Mouse (Mus musculus) embryo, embryonic 10.5 days (tissue): ENCODE data around the gene Mvk.

Experiments used
- DNase-seq: peaks from one replicate; pipeline ENCODE4 v3.0.0-alpha.2; 2015; ENCODE audit warnings: low spot score

The Mvk gene

DNA sequence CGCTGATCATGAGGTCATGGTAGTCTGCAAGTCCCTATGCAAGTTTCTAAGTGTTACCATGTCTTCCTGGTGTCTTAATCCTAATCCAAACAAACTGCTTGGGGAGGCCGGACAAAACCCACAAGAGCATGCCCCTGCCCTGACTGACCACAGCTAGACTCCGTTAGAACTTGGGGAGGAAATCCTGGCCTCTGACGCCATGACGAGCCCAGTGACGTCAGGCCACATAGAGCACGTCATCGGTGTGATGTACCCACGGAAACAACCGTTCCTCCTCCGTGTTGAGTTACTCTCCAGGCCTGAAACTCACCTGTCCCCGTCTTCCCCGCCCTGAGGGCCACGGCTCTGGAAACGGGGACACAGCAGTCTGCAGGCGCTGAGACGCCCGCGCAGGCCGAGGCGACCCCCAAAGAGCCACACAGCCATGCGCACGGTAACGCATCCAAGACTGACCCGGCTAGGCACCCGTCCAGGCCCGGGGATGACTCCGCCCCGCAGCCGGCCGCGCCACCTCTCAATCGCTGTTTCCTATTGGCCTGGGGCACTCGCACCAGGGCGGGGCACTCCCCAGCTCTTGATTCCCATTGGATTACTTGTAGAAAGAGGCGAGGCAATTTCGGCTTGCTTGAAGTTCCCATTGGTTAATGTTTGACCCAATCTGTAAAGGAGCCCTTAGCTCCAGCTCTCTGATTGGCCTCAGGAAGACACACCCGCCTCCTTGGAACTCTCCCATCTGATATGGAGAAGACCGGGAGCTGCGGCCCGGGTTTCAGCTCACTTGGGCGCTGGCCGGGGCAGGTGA, at the start of gene Mvk, which contains the start of gene Mmab:
Gene Mvk, plus strand, starts transcription at position 704 of the 802 bp plus-strand sequence.
Gene Mmab, minus strand, starts transcription at position 495 of the 802 bp plus-strand sequence.
- peak; percentile 99 for DNase-seq

DNA sequence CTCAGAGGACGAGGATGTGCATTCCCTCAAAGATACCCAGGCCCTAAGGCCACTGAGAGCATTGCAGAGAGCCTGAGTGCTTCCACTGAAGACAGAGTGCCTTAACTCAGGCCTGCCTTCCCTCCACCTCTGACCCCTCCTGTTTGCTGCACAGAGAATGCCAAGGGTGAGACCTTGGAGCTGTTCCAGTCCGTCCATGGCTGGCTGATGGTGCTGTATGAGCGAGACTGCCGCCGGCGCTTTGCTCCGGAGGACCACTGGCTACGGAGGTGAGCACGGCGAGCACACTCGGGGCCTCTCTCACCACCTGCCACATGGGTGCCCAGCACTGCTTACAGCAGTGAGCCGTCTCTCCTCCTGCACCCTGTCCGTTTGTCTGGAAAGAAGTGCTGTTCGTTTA, 37.5 kb upstream of the Mvk start:
- DNase-seq, result no peak

DNA sequence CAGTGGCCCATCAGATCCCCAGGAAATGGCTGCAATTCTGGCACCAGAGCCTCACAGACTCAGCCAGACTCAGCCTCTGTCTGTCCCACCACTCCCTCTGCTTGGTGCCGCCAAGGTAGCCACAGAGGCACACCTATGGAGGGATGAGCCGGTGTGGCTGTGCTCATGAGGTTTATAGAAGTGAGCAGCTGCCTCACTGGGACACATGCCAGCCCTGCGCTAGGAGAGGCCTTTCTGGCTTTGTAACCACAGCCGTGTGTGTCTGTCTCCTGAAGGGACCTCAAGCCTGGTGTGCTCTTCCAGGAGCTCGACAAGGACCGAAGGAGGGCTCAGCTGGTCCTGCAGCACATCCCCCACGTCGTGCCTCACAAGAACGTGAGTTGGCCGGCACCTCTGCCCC, 36.8 kb upstream of the Mvk start:
- DNase-seq, result no peak

DNA sequence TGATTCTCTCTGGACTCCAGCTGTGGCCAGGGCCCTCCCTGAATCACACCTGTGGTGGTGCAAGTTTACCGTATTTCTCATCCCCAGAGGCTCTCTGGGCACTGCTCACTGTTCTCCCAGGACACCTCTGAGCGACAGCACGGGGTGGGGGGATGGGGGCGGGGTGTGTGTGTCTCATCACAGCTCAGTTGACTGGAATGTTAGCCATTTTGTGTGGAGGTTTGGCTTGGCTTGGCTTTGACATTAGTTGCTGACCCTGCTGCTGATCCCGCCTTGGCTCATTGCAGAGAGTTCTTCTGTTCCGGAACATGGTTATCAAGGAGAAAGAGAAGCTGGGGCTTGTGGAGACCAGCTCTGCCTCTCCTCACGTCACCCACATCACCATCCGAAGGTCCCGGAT, 36.3 kb upstream of the Mvk start:
- no peak for DNase-seq

DNA sequence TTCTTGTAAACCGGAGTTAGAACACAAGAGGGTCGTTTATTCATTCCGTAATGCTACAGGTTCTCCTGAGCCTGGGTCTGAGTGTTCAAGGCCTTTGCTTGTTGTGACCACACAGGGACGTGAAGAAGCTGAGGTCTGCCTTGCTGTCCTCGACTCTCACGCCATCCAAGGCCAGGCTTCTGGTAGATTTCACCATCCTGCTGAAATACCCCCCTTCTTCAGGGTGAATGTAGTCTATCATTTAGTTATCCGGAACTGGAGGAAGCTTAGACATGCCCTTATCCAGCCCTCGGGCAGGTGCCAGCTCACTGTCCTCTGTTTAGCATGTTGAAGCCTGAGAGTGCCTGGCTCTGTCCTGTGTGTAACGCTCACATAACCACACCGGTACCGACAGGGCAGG, 35.2 kb upstream of the Mvk start:
- DNase-seq, result no peak

DNA sequence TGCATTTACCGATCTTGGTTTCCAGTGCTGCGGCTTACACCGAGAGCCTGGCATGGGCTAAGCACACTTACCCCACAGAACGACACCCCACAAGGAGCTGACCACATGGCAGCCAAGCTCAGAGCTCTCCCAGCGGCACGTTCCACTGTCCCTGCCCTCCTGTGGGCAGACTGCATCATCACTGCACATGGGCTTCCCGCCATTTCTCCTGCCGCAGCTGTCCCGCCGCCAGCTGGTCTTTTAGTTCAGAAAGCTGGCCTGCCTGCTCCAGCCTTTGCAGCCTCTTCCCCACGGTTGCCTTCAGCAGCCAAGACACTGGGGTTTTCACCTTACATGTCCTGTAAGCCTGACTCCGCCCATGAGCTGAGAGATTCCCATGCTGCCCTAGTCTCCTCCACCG, 33.6 kb upstream of the Mvk start:
- no peak for DNase-seq

DNA sequence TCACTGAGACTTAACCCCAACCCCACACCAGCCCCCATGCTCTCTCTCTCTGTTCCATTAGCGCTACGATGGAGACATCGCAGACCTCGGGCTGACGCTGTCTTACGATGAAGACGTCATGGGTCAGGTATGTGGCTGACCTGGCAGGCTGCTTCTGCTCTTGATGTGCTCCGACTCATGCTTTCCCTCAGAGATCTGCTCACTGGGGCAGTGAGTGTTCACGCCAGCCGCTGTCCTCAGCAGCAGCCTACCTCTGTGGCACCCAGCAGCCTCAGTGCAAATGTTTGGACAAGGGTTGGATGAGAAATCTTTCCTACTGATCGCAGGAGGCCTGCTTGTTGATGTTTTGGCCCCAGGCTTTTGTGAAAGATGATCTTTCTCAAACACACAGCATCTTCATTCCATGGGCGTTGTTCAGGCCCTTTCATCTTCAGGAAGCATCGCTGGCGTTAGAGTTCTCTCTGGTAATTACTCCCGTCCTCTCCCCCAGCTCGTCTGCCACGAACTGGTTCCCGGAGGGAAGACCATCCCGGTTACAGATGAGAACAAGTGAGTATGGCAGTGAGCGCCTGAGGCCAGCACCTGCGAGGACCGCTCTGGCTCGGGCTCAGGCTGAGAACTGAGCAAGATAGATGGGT, 31.6 kb upstream of the Mvk start:
- peak; percentile 8 for DNase-seq

DNA sequence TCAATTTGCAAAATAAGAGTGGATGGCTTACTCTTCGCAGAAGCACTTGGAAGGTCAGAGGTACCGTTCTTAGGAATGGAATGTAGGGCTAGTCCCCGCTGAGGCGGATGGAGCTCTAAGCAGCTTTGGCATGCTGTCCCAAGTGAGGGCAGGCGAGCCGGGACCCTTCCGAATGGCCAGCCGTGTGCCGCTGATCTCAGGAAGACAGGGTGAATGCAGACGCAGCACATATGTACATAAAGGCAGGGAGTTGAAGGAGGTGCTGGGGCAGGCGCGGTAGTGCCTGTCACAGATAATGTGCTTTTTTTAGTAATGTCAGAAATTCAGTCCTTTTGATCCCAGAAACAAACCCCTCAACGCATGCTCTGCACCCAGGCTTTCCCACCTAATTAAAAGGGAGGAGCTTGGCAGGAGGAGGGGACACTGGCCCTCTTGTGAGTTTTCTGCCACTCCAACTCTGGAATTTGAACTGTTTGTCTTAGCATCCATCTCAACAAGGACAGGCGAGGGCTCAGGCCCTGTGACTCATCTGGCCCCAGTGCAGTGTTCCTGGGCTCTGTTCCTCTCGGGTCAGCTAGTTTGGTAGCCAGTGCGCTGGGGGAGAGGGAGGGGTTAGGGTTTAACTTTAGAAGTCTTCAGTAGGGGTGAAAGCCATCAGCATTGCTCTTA, 30.9 kb upstream of the Mvk start:
- DNase-seq, result no peak

DNA sequence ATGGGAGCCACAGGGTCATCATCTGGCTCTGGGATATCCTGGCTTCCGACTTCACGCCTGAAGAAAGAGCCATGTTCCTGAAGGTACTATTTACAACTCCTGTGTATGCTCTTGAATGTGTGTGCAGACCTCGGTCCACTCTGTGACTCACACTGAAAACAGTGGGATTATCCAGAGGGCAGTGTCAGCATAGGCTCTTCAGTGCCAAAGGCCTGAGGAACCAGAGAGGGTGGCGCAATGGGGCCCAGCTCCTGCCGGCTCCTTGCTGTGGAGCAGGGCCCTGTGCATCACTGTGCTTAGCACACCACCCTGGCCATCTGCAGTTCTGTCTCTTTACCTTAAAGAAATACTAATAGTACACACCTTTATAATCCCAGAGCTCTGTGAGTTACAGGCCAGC, 28.5 kb upstream of the Mvk start:
- no peak for DNase-seq

DNA sequence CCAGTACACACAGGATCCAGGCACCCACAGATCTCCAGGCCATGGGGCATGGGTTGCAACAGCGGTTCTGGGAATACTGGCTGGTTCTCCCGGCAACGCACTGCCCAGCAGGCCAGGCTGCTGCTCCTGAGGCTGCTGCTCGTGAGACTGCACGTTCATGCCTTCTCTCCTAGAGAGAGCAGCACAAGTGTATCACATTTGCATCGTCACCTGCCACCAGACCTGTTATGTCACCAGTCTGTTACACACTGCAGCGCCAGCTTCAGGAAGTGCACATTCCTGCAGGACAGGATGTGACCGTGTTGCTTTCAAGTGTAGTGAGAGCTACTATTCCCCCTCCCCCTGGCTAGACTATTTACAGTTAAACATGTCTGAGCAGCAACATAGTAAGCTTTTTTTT, 27.2 kb upstream of the Mvk start:
- no peak for DNase-seq

DNA sequence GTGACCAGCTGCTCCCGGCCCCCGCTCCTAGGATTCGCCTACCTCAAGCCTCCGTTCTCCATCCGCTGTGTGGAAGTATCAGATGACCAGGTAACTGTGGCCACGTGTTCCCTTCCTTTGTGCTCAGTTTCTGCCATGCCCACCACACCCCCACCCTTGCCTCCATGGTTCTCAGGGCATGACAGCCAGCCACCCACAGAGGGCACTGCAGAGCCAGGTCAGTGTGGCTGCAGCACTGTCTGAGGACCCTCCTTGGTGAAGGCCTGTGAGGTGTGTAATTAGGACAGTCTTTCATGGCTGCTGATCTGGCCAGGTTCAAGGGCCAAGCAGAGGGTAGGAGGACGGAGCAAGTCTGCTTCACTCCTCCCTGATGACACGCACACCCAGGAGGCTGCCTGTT, 25.5 kb upstream of the Mvk start:
- peak; percentile 35 for DNase-seq

DNA sequence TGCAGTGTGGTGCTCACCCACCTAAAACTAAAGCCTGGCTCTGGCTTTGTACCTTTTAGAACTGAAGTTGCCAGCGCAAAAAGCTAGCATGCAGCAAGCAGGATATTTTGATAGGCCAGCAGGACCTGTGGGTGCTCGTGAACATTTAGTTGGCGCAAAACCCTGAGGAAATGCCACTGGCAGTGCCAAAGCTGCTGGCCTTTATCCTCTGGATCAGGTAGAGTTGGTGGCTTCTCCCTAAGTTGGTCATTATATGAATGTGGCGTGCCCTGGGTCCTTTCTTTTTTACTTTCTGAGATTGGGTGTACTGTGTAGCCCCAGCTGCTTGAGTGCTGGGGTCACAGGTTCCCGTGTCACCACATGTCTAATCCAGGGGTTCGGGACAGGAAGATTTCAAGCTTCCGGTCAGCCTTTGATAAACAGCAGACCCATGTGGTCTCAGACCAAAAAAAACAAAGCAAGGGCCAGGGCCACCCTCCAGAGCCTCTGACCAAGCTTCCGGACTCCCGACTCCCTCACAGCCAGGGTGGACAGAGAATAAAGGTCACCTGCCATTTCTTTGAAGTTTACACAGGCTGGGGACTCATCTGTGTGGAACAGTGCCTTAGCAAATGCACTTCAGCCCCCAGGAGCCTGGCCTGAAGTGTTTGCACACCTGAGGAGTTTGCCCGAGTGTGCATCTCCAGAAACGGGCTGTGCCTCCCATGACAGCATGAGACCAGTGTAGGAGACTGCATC, 22.3 kb upstream of the Mvk start:
- no peak for DNase-seq

DNA sequence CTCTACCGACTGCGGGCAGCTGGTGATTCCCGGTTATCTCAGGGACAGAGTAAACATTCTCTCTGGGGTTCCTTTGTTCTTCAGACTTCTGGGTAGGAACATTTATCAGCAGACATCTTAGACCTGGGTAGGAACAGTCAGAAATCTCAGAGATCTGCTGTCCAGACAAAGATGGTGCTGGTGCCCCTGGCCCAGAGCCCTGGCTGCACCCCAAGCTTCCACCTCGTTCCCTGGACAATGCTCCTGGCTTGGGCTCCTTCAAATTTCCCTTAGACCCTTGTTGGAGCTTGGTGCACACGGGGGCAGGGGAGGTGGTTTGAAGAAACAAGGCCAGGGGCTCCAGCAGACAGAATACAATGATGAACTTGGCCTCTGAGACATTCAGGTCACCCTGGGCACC, 21.5 kb upstream of the Mvk start:
- no peak for DNase-seq

DNA sequence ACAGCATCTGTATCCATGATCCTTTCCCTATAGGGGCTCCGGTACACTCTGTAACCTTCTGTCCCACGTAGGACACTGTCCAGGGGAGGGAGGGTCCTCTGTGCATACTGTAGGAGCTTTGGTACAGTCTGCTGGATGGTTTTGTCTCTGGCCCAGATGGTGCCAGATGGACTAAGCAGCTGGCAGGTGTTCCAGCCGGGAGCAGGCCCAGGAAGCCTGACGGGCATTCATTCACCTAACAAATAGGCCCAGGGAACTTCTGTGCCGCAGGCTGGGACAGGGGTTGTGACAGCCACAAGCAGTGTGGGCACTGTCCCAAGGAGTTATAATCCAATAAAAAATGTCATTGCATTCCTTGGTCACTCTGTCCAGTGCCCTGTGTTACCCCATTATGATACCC, 20.1 kb upstream of the Mvk start:
- DNase-seq, result no peak

DNA sequence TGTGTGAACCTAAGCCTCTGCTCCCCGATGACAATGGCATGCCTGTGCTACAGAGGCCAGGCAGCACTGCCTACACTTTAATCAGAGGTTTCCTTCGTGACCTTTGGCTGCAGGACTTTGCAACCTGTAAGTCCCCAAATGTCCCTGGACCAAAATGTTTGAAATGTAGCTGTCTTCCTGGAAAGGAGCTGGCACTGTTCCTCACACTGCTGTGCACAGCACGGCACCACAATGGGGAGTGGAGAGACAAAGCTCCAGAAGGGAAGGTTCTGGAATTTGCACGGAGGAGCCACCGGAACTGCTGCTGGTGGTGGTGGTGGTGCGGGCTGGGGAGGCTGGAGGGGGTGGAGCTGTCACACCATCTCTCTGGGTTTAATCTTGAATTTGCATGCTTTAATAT, 17.3 kb upstream of the Mvk start:
- no peak for DNase-seq

DNA sequence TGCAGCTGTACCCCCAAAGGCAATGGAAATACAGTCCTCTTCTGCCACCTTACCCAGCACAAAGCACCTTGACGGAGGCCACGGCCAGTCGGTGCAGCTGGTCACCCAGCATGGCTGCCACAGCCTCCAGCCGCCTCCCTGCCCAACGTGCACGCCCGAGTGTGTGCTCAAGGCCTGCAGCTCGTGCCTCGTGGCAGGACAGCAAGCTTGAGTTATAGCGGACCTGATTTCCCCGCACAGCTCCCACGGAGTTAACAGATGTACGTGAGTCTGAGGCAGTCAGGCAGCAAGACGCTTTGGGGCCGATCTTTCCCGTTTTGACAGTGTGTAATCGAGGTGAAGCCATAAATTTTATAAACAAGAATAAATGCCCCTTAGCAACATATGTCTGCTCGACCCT, 15.4 kb upstream of the Mvk start:
- peak; percentile 8 for DNase-seq

DNA sequence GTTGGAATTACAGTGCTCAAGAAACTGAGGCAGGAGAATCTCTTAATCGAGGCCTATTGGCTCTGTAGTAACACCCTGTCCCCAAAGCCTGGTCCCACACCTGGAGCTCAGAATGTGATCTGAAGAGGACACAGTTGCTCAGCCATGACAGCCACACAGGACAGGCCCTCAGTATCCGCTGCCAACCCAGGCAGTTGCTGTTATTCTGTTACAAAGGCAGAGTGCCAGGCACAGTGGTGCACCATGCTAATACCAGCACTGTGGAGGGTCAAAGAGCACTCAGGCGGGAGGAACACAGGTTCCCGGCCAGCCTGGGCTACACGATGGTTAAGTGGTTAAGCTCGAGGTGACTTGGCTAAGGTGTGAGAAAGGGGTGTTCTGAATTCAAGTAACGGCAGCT, 14.3 kb upstream of the Mvk start:
- DNase-seq, result no peak

DNA sequence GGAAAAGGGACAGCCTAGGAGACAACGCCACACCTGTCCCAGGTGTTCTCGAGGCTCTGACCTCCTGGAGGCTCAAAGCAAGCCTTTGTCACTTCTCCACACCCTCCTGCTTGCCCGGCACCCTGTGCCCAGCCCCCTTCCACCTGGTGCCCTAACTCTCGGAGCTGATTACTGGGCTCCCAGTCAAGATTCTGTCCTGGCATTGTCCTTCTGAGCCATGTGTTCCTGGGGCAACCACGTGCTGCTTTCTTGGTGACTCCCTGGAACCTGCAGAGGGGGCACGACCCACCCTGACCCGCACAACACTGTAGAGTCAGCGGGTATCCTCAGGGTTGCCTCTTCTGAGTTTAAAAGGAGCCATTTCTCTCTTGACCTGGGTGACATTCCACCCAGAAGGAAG, 9.7 kb upstream of the Mvk start:
- DNase-seq, result no peak

DNA sequence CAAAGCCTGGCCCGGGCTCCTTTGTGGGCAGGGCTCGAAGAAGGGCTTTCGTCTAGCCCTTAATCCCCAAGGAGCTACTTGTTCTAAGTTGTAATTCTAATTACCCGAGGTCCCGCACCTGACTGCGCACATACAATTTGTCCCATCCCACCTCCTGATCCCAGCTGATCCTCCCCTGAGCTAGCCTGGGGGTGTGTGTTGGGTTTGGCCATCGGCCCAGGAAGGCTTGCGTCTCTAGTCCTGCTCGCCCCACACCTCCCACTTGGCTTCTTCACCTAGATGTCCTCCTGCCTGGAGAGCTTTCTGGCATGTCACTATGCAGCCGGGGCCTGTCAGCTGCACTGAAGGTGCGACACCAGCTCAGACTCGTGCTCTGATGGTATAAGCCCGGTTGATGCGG, 8.5 kb upstream of the Mvk start:
- no peak for DNase-seq

DNA sequence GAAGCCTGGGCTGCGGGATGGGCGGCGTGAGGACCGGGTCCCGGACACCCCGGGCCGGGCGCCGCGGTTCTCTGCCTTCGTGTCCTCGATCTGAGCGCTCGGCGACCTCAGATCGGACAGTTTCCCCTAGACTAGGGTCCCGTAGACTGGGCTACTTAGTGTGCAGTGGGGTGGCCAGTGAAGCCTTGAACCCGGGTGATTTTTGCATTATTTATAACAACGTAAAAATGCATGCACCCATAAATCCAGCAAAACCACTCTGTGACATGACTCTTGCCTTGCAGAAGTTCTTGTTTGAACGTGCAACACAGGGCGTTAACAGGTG, 261 bp downstream of the Mvk start:
- DNase-seq, result no peak

DNA sequence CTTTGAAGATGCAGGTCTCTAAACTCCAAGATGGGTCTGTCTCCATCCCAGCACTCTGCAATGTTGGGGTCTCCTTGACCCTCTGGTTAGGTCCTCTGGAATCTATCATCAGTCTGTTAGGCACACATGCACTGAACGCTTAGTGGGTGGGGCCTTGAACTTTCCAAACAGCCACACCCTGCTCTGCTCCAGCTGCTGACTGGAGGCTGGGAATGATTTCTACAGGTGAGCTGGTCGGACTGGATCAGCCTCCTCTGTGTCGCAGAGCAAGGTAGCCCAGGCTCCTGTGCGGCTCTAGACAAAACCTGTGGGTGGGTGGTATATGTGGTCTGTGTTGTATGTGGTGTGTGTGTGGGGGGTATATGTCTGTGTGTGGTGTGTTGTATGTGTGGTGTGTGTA, 4.9 kb downstream of the Mvk start:
- DNase-seq, result no peak

DNA sequence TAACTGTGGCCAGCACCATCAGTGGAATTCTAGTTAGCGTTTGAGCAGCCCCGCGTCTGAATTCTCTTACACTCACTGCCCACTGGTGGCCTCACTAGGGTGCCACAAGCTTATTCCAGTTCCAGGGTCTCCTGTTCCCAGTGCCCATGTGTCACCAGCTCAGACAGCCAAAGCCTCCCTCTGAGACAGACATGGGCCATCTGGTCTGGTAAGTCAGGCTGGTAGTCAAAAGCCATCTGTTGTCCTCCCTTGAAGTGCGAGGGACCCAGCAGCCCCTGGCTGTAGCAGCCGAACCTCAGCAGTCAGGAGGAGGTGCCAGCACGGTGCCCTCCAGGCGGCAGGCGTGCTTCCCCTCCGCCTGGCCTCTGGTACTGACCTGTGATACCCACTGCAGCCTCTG, 12.2 kb downstream of the Mvk start:
- DNase-seq, result no peak
